Mouse (Mus musculus) gastrocnemius, adult 8-10 months (tissue): Measurements from ENCODE around the gene Atp1a1. TPM values are rescaled to one million over a fixed set of nuclear protein-coding genes. Genes with fewer than 3 reads are reported as not detected.

Source experiments
- DNase-seq, 2 experiments: peaks; one replicate each; pipeline ENCODE4 v3.0.0; 2022; ENCODE audit warnings: low spot score in 2 of 2
- total RNA-seq, 4 experiments: library from RNA; stranded (reverse); gene quantifications; 2 replicates each; pipeline ENCODE4 v1.2.4; 2022

Atp1a1 gene
- total RNA-seq, 4 experiments from 2014 or later, result 75.7 to 99.5 (median 84.9) TPM

DNA sequence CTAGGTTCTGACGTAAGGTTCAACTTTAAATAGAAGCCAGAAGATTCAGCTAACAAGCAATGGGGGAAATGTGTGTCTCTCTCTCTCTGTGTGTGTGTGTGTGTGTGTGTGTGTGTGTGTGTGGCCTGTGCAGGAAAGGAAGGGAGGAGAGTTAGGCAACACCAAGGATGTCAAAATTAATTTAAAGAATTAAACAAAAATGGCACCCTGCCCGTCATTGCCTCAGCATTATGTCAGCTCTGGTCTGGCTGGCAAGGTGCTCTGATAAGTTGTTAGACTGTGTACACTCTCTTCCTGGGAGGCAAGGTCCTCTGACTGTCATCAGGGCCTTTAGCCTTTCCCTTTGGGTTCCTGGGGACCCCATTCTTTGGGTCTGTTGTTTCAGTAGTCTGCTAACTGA lies 47.8 kb downstream of the Atp1a1 start:
- no peak for DNase-seq

GRCm38 (mm10) chr3:101552621-101553620 lies 51.6 kb downstream of the Atp1a1 start:
- no peak for DNase-seq

- DNase-seq, result peak; percentile 21 to 42
Observed at GRCm38 (mm10) chr3:101551457-101552230, 52.8 kb downstream of the Atp1a1 start.

DNA sequence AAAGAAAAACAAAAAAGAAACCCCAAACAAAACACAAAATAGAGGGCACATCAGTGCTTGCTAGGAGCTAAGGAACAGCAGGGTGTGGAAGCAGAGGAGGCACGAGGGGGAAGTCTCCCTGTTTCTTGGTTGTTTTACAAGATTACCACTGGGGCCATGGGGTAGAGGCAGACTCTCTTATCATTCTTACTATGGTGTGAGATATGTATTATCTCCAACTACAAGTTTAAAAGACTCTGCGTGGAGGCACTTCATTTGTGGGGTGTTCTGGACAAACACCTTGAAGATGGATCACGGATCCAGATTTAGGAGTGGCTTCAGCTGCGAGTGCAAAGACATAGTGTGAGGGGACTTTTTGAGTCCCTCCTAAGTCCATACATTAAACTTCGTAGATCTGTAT lies 54.7 kb downstream of the Atp1a1 start:
- no peak for DNase-seq

GRCm38 (mm10) chr3:101544116-101544515 lies 60.4 kb downstream of the Atp1a1 start:
- DNase-seq, result no peak

DNA sequence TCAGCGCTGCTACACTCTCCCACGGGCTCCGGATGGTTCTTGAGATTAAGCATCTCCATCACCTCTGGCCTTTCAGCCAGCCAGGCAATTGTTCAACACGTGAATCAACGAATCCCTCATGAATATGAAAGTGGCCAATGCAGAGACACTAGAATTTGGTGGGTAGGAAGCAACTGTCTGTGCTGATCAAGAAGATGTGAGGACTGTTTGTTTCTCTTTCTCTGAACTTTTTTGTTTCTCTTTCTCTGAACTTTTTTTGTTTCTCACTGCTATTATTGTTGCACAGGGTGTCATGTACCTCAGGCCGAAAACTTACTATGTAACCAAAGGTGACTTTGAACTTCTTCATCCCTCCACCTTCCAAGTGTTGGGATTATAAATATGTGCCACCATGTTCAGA lies 62.9 kb downstream of the Atp1a1 start:
- no peak for DNase-seq

- no peak for DNase-seq
Observed at GRCm38 (mm10) chr3:101540568-101540967, 63.9 kb downstream of the Atp1a1 start.

- peak; percentile 30 to 64 for DNase-seq
Observed at GRCm38 (mm10) chr3:101536322-101536721, 68.2 kb downstream of the Atp1a1 start.

- no peak for DNase-seq
Observed at GRCm38 (mm10) chr3:101534311-101534710, 70.2 kb downstream of the Atp1a1 start.

GRCm38 (mm10) chr3:101533373-101533772 lies 71.1 kb downstream of the Atp1a1 start:
- DNase-seq, result no peak

GRCm38 (mm10) chr3:101530928-101531327 lies 73.6 kb downstream of the Atp1a1 start:
- no peak for DNase-seq

- no peak for DNase-seq
Observed at GRCm38 (mm10) chr3:101528900-101529594, 75.4 kb downstream of the Atp1a1 start.

DNA sequence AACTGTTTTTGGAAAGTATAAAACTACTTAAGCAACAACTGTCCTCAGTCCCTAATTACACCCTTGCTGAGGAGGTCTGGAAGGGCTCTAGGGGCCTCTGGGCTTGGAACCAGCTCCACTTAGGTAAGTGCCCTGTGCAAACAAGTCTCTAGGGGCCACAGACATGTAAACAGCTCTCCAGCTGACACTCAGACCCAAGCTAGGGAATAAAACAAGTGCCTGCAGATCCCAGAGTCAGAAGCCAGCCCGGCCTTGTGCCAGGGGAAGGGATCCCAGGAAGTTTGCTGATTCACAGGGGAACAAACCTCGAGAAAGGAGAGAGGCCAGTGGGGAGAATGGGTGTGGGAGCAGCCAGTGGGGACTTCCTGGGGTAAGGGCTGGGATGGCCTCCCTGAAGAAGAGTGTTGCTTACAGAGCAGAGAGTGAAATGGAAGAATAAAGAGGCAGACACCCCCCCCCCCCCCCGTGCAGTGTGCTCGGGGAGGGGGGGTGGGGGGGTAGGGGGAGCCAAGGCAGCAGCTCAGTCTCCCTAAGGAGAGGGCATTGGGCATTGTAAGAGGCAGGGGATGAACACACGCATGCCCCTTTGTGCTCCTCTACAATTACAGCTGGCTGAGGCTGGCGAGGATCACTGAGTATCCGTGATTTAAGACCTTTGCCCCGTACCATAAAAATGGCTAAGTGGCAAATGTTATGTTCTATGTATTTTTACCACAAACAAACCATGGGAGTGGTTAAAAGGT lies 76.2 kb downstream of the Atp1a1 start:
- DNase-seq, result peak in 1 of 2 experiments; percentile 28

DNA sequence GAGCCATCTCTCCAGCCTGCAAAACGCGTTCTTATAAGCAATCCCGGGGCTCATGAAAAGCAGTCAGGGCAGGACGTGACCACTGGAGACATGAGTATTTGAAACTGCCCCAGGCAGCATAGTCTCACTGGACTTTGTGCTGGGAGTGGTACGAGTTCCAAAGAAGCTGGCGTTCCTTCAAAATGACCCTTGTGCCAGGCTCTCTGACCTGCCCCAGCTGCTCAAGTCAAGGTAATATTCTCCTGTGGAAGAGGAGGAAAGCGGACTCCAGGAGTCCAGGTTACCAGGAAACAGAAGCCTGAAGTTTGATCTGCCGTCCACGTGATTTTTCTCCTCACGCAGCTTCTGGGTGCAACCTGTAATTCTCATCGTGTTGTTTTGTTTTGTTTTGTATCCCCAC lies 77.9 kb downstream of the Atp1a1 start:
- DNase-seq, result no peak

Other genes starting within 250 kb of the Atp1a1 start
- gene Igsf3, start 227.6 kb downstream of the Atp1a1 start, total RNA-seq, result 1 to 10 TPM; 3.1 to 4.4 (median 3.4) TPM
- gene Mab21l3, start 244.3 kb upstream of the Atp1a1 start, total RNA-seq, result not detected